Mouse (Mus musculus) liver, postnatal 0 days (tissue): ENCODE measurements at regions not wholly inside any gene's neighbourhood (a gene's known extent, or its start where the extent isn't known, plus 50 kb on each side); places are given as distances from the start of the nearest gene placed in this dataset.

ENCODE experiments used
- ATAC-seq: fragments of 200-750 bp; cut with Nextera tagmentation; 2 replicates; pipeline ENCODE4 v1.8.0; 2017; ENCODE audit warnings: mild to moderate bottlenecking, moderate library complexity
- DNase-seq: peaks from one replicate; pipeline ENCODE4 v3.0.0-alpha.2; 2016
- H3K27ac ChIP-seq: fragments of 300-500 bp; sonication (generic); 2 replicates; pipeline ENCODE4 v1.5.1; 2014; ENCODE audit warnings: antibody characterized with exemption, moderate library complexity, mild to moderate bottlenecking, low read depth
- H3K27me3 ChIP-seq: fragments of 300-500 bp; sonication (generic); 2 replicates; pipeline ENCODE4 v1.6.1; 2014; ENCODE audit warnings: low read length, control low read depth, mixed read lengths; ENCODE audit not compliant: insufficient read depth
- H3K36me3 ChIP-seq: fragments of 300-500 bp; sonication (generic); replicated peaks from 2 replicates; pipeline ENCODE4 v1.6.1; 2014; ENCODE audit warnings: mild to moderate bottlenecking, control low read depth, low read length, moderate library complexity, mixed read lengths; ENCODE audit not compliant: insufficient read depth
- H3K4me1 ChIP-seq: fragments of 300-500 bp; sonication (generic); 2 replicates; pipeline ENCODE4 v1.6.1; 2014; ENCODE audit warnings: antibody characterized with exemption, mild to moderate bottlenecking, control low read depth; ENCODE audit not compliant: insufficient read depth
- H3K4me2 ChIP-seq: fragments of 300-500 bp; sonication (generic); 2 replicates; pipeline ENCODE4 v1.6.1; 2014; ENCODE audit warnings: low read depth, mild to moderate bottlenecking, low read length, moderate library complexity, mixed read lengths
- H3K4me3 ChIP-seq: fragments of 300-500 bp; sonication (generic); 2 replicates; pipeline ENCODE4 v1.5.1; 2014; ENCODE audit warnings: low read depth, low read length
- H3K9ac ChIP-seq: fragments of 300-500 bp; sonication (generic); replicated peaks from 2 replicates; pipeline ENCODE4 v1.6.1; 2014; ENCODE audit warnings: mild to moderate bottlenecking, moderate library complexity
- H3K9me3 ChIP-seq: fragments of 300-500 bp; sonication (generic); 2 replicates; pipeline ENCODE4 v1.6.1; 2016; ENCODE audit warnings: mild to moderate bottlenecking, control low read depth, low read length, mixed read lengths
- CTCF ChIP-seq: sonication (generic); IDR thresholded peaks from 2 replicates; pipeline ENCODE4 v1.5.1; 2016; ENCODE audit warnings: antibody characterized with exemption, low read depth
- EP300 ChIP-seq: IDR thresholded peaks from 2 replicates; pipeline ENCODE4 v1.6.1; 2016; ENCODE audit warnings: antibody characterized with exemption, low read depth, mild to moderate bottlenecking
- WGBS: fragments of 180-500 bp; shearing (Covaris S2); extraction: QIAGEN DNeasy Blood & Tissue Kit; methylation state at CpG from one replicate; pipeline ENCODE4 v1.1.7; 2014; ENCODE audit not compliant: insufficient replicate concordance; 5-methylcytosine and 5-hydroxymethylcytosine counted together

GRCm38 (mm10) chr11:79815156-79815555 lies 147.0 kb downstream of the Utp6 start:
- no peak for TF ChIP-seq CTCF
- no peak for TF ChIP-seq EP300
- H3K27ac ChIP-seq = no peak overlapping the region
- no peak overlapping the region for H3K4me3 ChIP-seq
- 0 out of 2 replicates have a peak, but pooled peaks cover 2% of the 10 kb centered on the region for H3K9me3 ChIP-seq
- H3K36me3 ChIP-seq = no peaks in the 10 kb centered on the region
- ATAC-seq (no peak), DNase-seq (no peak)
- WGBS = 86% methylated on average over 3 of the region's 3 CpGs
- H3K4me1 ChIP-seq = no peaks in the 10 kb centered on the region
- no peaks in the 10 kb centered on the region for H3K27me3 ChIP-seq
- H3K9ac ChIP-seq = no peak overlapping the region
- H3K4me2 ChIP-seq = no peak overlapping the region

- no peak overlapping the region for H3K4me3 ChIP-seq
- TF ChIP-seq EP300 (no peak), CTCF (no peak)
- peaks cover 5% of the 10 kb centered on the region; the same call in 1 of the 2 replicates for H3K9me3 ChIP-seq
- no peak for ATAC-seq
- no peaks in the 10 kb centered on the region for H3K27me3 ChIP-seq
- no peaks in the 10 kb centered on the region for H3K36me3 ChIP-seq
- no peak for DNase-seq
- WGBS = 33% methylated on average over 17 of the region's 17 CpGs
- H3K9ac ChIP-seq = no peak overlapping the region
- H3K4me2 ChIP-seq = no peak overlapping the region
- H3K27ac ChIP-seq = no peak overlapping the region
- H3K4me1 ChIP-seq = peaks cover 4% of the 10 kb centered on the region; the same call in 1 of the 2 replicates
Observed at GRCm38 (mm10) chr11:79806911-79807466, 155.2 kb downstream of the Utp6 start.

- H3K9me3 ChIP-seq = peaks cover 5% of the 10 kb centered on the region; the same call in 1 of the 2 replicates
- H3K9ac ChIP-seq = no peak overlapping the region
- H3K27ac ChIP-seq = no peak overlapping the region
- TF ChIP-seq CTCF (no peak), EP300 (no peak)
- no peak overlapping the region for H3K4me2 ChIP-seq
- ATAC-seq (no peak), DNase-seq (no peak)
- peaks cover 4% of the 10 kb centered on the region; the same call in 1 of the 2 replicates for H3K4me1 ChIP-seq
- WGBS = 90% methylated on average over 10 of the region's 10 CpGs
- no peaks in the 10 kb centered on the region for H3K27me3 ChIP-seq
- no peaks in the 10 kb centered on the region for H3K36me3 ChIP-seq
- H3K4me3 ChIP-seq = no peak overlapping the region
Observed at GRCm38 (mm10) chr11:79806417-79806816, 155.8 kb downstream of the Utp6 start.

- Histone ChIP-seq H3K4me3 (no peak overlapping the region), H3K4me2 (no peak overlapping the region), H3K27me3 (no peaks in the 10 kb centered on the region), H3K9ac (no peak overlapping the region), H3K4me1 (peaks cover 4% of the 10 kb centered on the region; the same call in 1 of the 2 replicates), H3K27ac (no peak overlapping the region), H3K9me3 (peaks cover 5% of the 10 kb centered on the region; the same call in 1 of the 2 replicates), H3K36me3 (no peaks in the 10 kb centered on the region)
- DNase-seq (no peak), ATAC-seq (no peak)
- no peak for TF ChIP-seq EP300
- no peak for TF ChIP-seq CTCF
- 81% methylated on average over 10 of the region's 10 CpGs for WGBS
Observed at GRCm38 (mm10) chr11:79805981-79806415, 156.2 kb downstream of the Utp6 start.

DNA sequence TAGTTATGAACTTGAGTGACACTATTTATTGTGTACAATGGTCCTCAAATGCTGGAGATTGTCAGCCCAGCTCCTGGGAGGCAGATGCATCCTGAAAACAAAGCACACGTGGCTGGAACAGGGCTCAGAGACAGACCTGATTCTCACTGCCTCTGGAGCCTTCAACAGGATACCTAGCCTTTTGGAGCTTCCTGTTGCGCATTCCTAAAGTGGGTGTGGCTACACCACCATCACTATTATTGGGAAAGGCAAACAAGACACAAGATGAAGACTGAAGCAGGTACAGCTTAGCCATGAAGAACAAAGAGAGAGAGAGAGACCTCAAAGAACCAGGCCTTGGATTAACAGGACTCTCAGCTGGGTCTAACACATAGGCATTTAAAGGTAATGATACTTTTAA lies 158.2 kb downstream of the Utp6 start:
- Histone ChIP-seq H3K4me3 (no peak overlapping the region), H3K27ac (no peak overlapping the region), H3K4me2 (no peak overlapping the region), H3K4me1 (peaks cover 4% of the 10 kb centered on the region; the same call in 1 of the 2 replicates), H3K27me3 (no peaks in the 10 kb centered on the region), H3K9me3 (peaks cover 5% of the 10 kb centered on the region; the same call in 1 of the 2 replicates), H3K36me3 (no peaks in the 10 kb centered on the region), H3K9ac (no peak overlapping the region)
- TF ChIP-seq CTCF (no peak), EP300 (no peak)
- DNase-seq = no peak
- 60% methylated on average over 2 of the region's 2 CpGs for WGBS
- ATAC-seq = no peak

GRCm38 (mm10) chr11:79803006-79803405 lies 159.2 kb downstream of the Utp6 start:
- Histone ChIP-seq H3K27me3 (no peaks in the 10 kb centered on the region), H3K9me3 (peaks cover 5% of the 10 kb centered on the region; the same call in 1 of the 2 replicates), H3K27ac (no peak overlapping the region), H3K4me2 (no peak overlapping the region), H3K4me1 (peaks cover 4% of the 10 kb centered on the region; the same call in 1 of the 2 replicates), H3K9ac (no peak overlapping the region), H3K4me3 (no peak overlapping the region), H3K36me3 (no peaks in the 10 kb centered on the region)
- WGBS = 70% methylated on average over 5 of the region's 5 CpGs
- no peak for TF ChIP-seq CTCF
- no peak for TF ChIP-seq EP300
- no peak for ATAC-seq
- no peak for DNase-seq
